Mouse (Mus musculus) myocyte (in vitro differentiated cells): Measurements from ENCODE around the gene Tmem38a.

Source experiments
- CEBPB ChIP-seq: IDR thresholded peaks from 2 replicates; pipeline ENCODE4 v1.6.1; 2011; ENCODE audit warnings: mild to moderate bottlenecking, moderate library complexity; ENCODE audit not compliant: poor library complexity, insufficient read depth, severe bottlenecking
- E2F4 ChIP-seq: IDR thresholded peaks from one replicate; pipeline ENCODE4 v1.6.1; 2011; ENCODE audit warnings: mild to moderate bottlenecking, control low read depth, moderate library complexity; ENCODE audit not compliant: insufficient read depth
- MYOD1 ChIP-seq, 3 experiments: IDR thresholded peaks; one replicate each; pipeline ENCODE4 v1.6.1; 2011; ENCODE audit warnings: control low read depth in 2 of 3, low read depth in 2 of 3, mild to moderate bottlenecking in 2 of 3, moderate library complexity in 1 of 3; ENCODE audit not compliant: insufficient read length in 2 of 3, control insufficient read depth in 1 of 3
- MYOG ChIP-seq, 3 experiments: IDR thresholded peaks; one replicate each; pipeline ENCODE4 v1.6.1; 2011; ENCODE audit warnings: control low read depth in 2 of 3, low read depth in 2 of 3, mild to moderate bottlenecking in 2 of 3; ENCODE audit not compliant: insufficient read length in 2 of 3, control insufficient read depth in 1 of 3, insufficient read depth in 1 of 3
- POLR2A ChIP-seq: IDR thresholded peaks from one replicate; pipeline ENCODE4 v1.6.1; 2011; ENCODE audit warnings: low read depth, mild to moderate bottlenecking, control low read depth, moderate library complexity; ENCODE audit not compliant: insufficient read length
- POLR2AphosphoS2 ChIP-seq: IDR thresholded peaks from one replicate; pipeline ENCODE4 v1.6.1; 2011; ENCODE audit warnings: low read depth, control low read depth; ENCODE audit not compliant: insufficient read length
- REST ChIP-seq: IDR thresholded peaks from one replicate; pipeline ENCODE4 v1.6.1; 2011; ENCODE audit warnings: mild to moderate bottlenecking, control low read depth, moderate library complexity; ENCODE audit not compliant: insufficient read depth, insufficient read length
- SRF ChIP-seq: IDR thresholded peaks from one replicate; pipeline ENCODE4 v1.6.1; 2011; ENCODE audit warnings: low read depth; ENCODE audit not compliant: control insufficient read depth, insufficient read length
- TCF12 ChIP-seq: IDR thresholded peaks from one replicate; pipeline ENCODE4 v1.6.1; 2011; ENCODE audit warnings: mild to moderate bottlenecking, control low read depth; ENCODE audit not compliant: poor library complexity, insufficient read depth, severe bottlenecking
- TCF3 ChIP-seq: IDR thresholded peaks from one replicate; pipeline ENCODE4 v1.6.1; 2011; ENCODE audit warnings: low read depth, control low read depth; ENCODE audit not compliant: insufficient read length
- USF1 ChIP-seq: IDR thresholded peaks from one replicate; pipeline ENCODE4 v1.6.1; 2011; ENCODE audit warnings: low read depth, mild to moderate bottlenecking, control low read depth, moderate library complexity

GRCm38 (mm10) chr8:72547802-72548643 lies 23.8 kb upstream of the Tmem38a start, which contains the start of gene Med26:
- TF ChIP-seq USF1 (no peak), TCF12 (no peak), E2F4 (no peak), POLR2A (peak; percentile 92), MYOD1 (IDR thresholded peaks at IDR 0.05; ENCODE audit: control insufficient read depth in 1 of 3, insufficient read length in 2 of 3, low read depth in 2 of 3) (peak in 1 of 3 experiments; percentile 35), TCF3 (no peak), REST (no peak), MYOG (IDR thresholded peaks at IDR 0.05; ENCODE audit: control insufficient read depth in 1 of 3, insufficient read depth in 1 of 3, insufficient read length in 2 of 3, low read depth in 2 of 3) (peak in 1 of 3 experiments; percentile 14), SRF (peak; percentile 31), POLR2AphosphoS2 (peak; percentile 83), CEBPB (no peak)
